Comparison of ENCODE assay signal across 25 mouse cellular contexts in the genomic region with DNA sequence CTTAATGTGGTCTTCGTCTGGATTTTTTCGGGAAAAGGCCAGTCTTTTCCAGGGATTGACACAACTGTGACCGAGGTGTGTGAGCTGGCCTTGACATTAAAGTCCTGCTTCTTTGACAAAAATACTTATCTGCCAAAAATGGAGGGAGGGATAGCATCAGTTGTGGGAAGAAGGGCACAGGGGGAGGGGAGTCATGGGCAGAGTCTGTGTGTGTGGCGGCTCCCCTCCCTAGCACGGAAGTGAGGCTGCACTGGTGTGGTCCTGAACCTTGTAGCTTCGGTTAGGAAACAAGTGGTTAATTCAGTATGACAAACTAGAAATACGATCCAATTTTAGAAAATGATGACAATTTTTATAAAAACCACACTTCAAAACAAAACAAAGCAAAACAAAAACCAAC.
DNase-seq lines count a peak whose midpoint lies in the region; ATAC-seq lines count a peak whose summit lies in the region.
"Had no signal": no experiment of that assay in that cellular context is flagged by ENCODE, and none has a peak within 500 bp of the region (broad histone marks: within the 10 kb centered on the region; RNA-seq: fewer than 3 reads in every experiment).

No protein-coding gene starts in this region.

- H3K4me3 ChIP-seq in kidney, embryonic 16.5 days (ENCODE audit: low read length): no peak overlapping the region
- no peak overlapping the region for H3K4me3 ChIP-seq in lung, embryonic 16.5 days (ENCODE audit: low read length)
- H3K4me3 ChIP-seq: embryonic facial prominence, embryonic 12.5 days; embryonic facial prominence, embryonic 15.5 days; gastrocnemius, adult 2 months; heart, embryonic 12.5 days; heart, embryonic 15.5 days had no signal

- no peak overlapping the region for H3K9ac ChIP-seq in kidney, embryonic 16.5 days (replicated peaks; ENCODE audit: low read length)
- no peak overlapping the region for H3K9ac ChIP-seq in lung, embryonic 16.5 days (ENCODE audit: low read length)
- H3K9ac ChIP-seq: embryonic facial prominence, embryonic 12.5 days; embryonic facial prominence, embryonic 15.5 days; forebrain, postnatal 0 days; heart, embryonic 12.5 days; heart, embryonic 15.5 days; hindbrain, embryonic 14.5 days had no signal

- H3K36me3 ChIP-seq in kidney, embryonic 16.5 days (ENCODE audit: insufficient read depth, low read length): no peaks in the 10 kb centered on the region; the same call in 1 of the 2 replicates
- H3K36me3 ChIP-seq in lung, embryonic 16.5 days (ENCODE audit: control insufficient read depth, insufficient read depth, low read length): no peaks in the 10 kb centered on the region
- H3K36me3 ChIP-seq: embryonic facial prominence, embryonic 12.5 days; embryonic facial prominence, embryonic 15.5 days; heart, embryonic 12.5 days; heart, embryonic 15.5 days had no signal

- WGBS in kidney, embryonic 16.5 days: 78% methylated on average over 7 of the region's 7 CpGs
- 58% methylated on average over 7 of the region's 7 CpGs for WGBS in lung, embryonic 16.5 days

- peak; percentile 19 for DNase-seq in adrenal gland, adult 8-10 months
- no peak for DNase-seq in adrenal gland, adult 18-20 months (ENCODE audit: low spot score in 2 of 2)
- no peak for DNase-seq in kidney, adult 11 months
- DNase-seq in lung, postnatal 25 days (ENCODE audit: low spot score): no peak
- no peak for DNase-seq in left cerebral cortex, adult 8-10 months (ENCODE audit: low spot score in 2 of 2)
- DNase-seq: cerebellum, adult 11 months; cerebellum, adult 2 months; cerebellum, adult 9-11 months; cerebellum, postnatal 25 days; forebrain, postnatal 0 days; gastrocnemius, adult 2 months; gastrocnemius, postnatal 14 days; heart, adult 18-20 months had no signal

- ATAC-seq in kidney, embryonic 16.5 days (ENCODE audit: low FRiP score, low TSS enrichment): no peak
- ATAC-seq in lung, embryonic 16.5 days (ENCODE audit: low read depth): no peak
- ATAC-seq: activated CD4-positive, CD25-positive, alpha-beta regulatory T cell, adult 4 months; forebrain, embryonic 14.5 days; forebrain, postnatal 0 days; hindbrain, postnatal 0 days; inflammation-experienced regulatory T-cells, adult 6 months; intestine, embryonic 16.5 days had no signal

- no peak overlapping the region for H3K4me2 ChIP-seq in kidney, embryonic 16.5 days (replicated peaks; ENCODE audit: low read depth, low read length)
- no peak overlapping the region for H3K4me2 ChIP-seq in lung, embryonic 16.5 days (ENCODE audit: low read depth, low read length)
- H3K4me2 ChIP-seq: embryonic facial prominence, embryonic 12.5 days; embryonic facial prominence, embryonic 15.5 days; heart, embryonic 12.5 days; heart, embryonic 15.5 days; hindbrain, embryonic 14.5 days had no signal

- no peaks in the 10 kb centered on the region for H3K27me3 ChIP-seq in kidney, embryonic 16.5 days (ENCODE audit: insufficient read depth, low read length)
- H3K27me3 ChIP-seq in lung, embryonic 16.5 days (ENCODE audit: control insufficient read depth, insufficient read depth, low read depth, low read length): no peaks in the 10 kb centered on the region
- H3K27me3 ChIP-seq: embryonic facial prominence, embryonic 12.5 days; embryonic facial prominence, embryonic 15.5 days; heart, embryonic 12.5 days; heart, embryonic 15.5 days had no signal

- peaks cover 16% of the 10 kb centered on the region; the same call in 1 of the 2 replicates for H3K4me1 ChIP-seq in kidney, embryonic 16.5 days (ENCODE audit: insufficient read depth, low read length)
- peaks cover 17% of the 10 kb centered on the region for H3K4me1 ChIP-seq in lung, embryonic 16.5 days (replicated peaks; ENCODE audit: control insufficient read depth, insufficient read depth, low read length)

- peak overlapping the region; percentile 16; the same call in 1 of the 2 replicates for H3K27ac ChIP-seq in kidney, embryonic 16.5 days (ENCODE audit: low read length)
- H3K27ac ChIP-seq in lung, embryonic 16.5 days (ENCODE audit: low read length): peak overlapping the region; percentile 26; the same call in 1 of the 2 replicates
- H3K27ac ChIP-seq: embryonic facial prominence, embryonic 12.5 days; embryonic facial prominence, embryonic 15.5 days; gastrocnemius, adult 2 months; heart, embryonic 15.5 days; hindbrain, embryonic 14.5 days; hindbrain, postnatal 0 days had no signal

- no peaks in the 10 kb centered on the region for H3K9me3 ChIP-seq in kidney, embryonic 16.5 days (ENCODE audit: low read length)
- no peaks in the 10 kb centered on the region for H3K9me3 ChIP-seq in lung, embryonic 16.5 days (ENCODE audit: control insufficient read depth, low read length)
- H3K9me3 ChIP-seq: embryonic facial prominence, embryonic 12.5 days; embryonic facial prominence, embryonic 15.5 days; heart, embryonic 12.5 days; heart, embryonic 15.5 days had no signal
